Mouse (Mus musculus): Measurements from ENCODE around the gene Opcml. TPM values are rescaled to one million over a fixed set of nuclear protein-coding genes. Genes with fewer than 3 reads are reported as not detected.

Opcml gene
- polyA plus RNA-seq, 2 experiments: 3.7 to 5.5 TPM

DNA sequence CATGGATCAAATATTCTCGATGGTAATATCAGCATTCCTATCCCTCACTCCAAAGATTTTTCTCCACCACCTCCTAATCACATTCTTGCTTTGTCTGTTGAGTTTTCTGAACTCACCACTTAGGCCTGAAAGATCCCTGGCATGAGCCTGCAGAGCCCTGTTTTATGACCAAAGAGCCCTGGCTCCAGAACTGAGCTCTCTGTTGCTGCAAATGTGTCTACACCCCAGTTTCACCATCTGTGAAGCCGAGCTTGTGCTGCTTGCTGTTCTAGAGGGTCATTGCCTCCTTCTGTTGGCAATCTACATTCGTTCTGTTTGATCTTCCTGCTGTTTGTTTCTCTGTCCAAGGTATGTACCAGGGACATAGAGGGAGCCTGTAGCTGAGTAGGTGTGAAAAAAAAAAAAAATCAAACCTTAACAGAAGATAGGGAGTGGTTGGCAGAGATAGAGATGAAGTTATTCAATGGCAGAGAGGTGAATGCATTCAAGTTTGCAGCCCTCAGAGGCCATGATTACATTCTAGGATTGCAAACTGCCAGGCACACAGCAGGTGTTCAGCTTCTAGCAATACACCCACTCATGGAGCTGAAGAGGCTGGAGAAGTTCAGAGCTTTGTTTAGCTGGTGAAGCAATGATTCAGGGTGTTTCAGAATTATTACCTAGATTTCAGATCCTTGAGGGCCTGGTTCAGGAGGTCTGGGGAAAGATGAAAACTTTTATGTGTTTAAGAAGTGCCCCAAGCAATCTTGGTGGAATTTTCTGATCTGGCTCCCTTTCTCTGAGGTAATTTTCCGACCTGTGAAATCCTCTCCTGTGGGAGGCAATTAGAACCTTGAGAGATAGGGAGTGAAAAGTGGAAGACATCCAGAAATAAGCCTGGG, 133.6 kb downstream of the Opcml start:
- H3K4me3 ChIP-seq (replicated peaks; ENCODE audit: low read length): no peak overlapping the region
- no peak for TF ChIP-seq POLR2A (IDR thresholded peaks at IDR 0.05; ENCODE audit: borderline replicate concordance, extremely low read depth, insufficient read depth, insufficient read length)
- no peak for DNase-seq (ENCODE audit: low spot score)
- WGBS: 54% methylated on average over 4 of the region's 4 CpGs
- no peak for ATAC-seq (ENCODE audit: low FRiP score, low read depth)
- H3K9me3 ChIP-seq (ENCODE audit: control insufficient read depth, low read length): no peaks in the 10 kb centered on the region
- H3K4me1 ChIP-seq (ENCODE audit: control insufficient read depth, insufficient read depth, low read length): no peaks in the 10 kb centered on the region
- H3K36me3 ChIP-seq (ENCODE audit: control insufficient read depth, insufficient read depth, low read length): no peaks in the 10 kb centered on the region
- H3K9ac ChIP-seq (ENCODE audit: low read depth, low read length, severe bottlenecking): no peak overlapping the region
- H3K27ac ChIP-seq (replicated peaks; ENCODE audit: low read depth, low read length): no peak overlapping the region
- no peak overlapping the region for H3K4me2 ChIP-seq (replicated peaks; ENCODE audit: low read depth, low read length, severe bottlenecking)
- no peaks in the 10 kb centered on the region for H3K27me3 ChIP-seq (ENCODE audit: control insufficient read depth, insufficient read depth, low read length)

DNA sequence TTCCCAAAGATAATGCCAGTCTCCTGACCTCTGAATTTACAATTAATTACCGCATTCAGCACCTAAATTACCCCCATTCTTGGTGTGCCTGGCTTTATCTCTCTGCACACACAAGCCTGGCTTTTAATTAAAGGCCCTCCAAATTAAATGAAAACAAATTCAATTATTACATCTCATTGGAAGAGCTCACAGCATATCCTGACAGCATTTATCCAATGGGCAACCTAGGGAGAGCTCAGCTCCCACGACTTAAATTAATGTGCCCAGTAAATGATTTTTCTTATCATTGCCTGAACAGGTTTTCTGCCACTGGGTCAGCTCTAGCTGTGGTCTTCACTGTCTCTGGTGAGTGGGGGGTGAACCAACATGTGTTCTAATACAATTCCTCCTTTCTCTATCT, 135.1 kb downstream of the Opcml start:
- no peak for ATAC-seq (ENCODE audit: low FRiP score, low read depth)
- Histone ChIP-seq H3K4me2 (replicated peaks; ENCODE audit: low read depth, low read length, severe bottlenecking) (no peak overlapping the region), H3K4me1 (ENCODE audit: control insufficient read depth, insufficient read depth, low read length) (no peaks in the 10 kb centered on the region), H3K4me3 (replicated peaks; ENCODE audit: low read length) (no peak overlapping the region), H3K9ac (ENCODE audit: low read depth, low read length, severe bottlenecking) (no peak overlapping the region), H3K9me3 (ENCODE audit: control insufficient read depth, low read length) (no peaks in the 10 kb centered on the region), H3K27me3 (ENCODE audit: control insufficient read depth, insufficient read depth, low read length) (no peaks in the 10 kb centered on the region), H3K27ac (replicated peaks; ENCODE audit: low read depth, low read length) (no peak overlapping the region), H3K36me3 (ENCODE audit: control insufficient read depth, insufficient read depth, low read length) (no peaks in the 10 kb centered on the region)
- no peak for DNase-seq (ENCODE audit: low spot score)
- WGBS: 67% methylated on average over 2 of the region's 2 CpGs
- no peak for TF ChIP-seq POLR2A (IDR thresholded peaks at IDR 0.05; ENCODE audit: borderline replicate concordance, extremely low read depth, insufficient read depth, insufficient read length)

DNA sequence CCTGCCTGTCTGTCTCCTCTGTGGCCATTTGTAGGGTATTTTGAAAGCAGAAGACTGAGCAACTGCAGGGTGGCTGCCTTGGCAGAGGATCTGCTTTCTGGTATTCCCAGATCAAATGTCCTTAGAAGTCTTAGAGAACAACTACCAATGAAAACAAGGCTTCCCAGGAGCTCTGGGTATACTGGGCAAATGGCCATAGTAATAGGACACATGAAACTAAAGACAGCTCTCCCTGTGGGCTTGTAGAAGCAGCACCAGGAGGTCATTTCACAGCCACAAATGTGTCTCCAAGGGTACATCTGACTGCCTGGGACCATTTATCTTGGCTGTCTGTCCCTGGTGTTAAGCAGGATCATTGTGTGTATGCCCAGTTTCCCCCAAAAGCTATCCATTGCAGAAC, 146.7 kb downstream of the Opcml start:
- peak; percentile 63 for DNase-seq (ENCODE audit: low spot score)
- ATAC-seq (ENCODE audit: low FRiP score, low read depth): no peak; the same call in 1 of the 2 replicates
- no peak for TF ChIP-seq POLR2A (IDR thresholded peaks at IDR 0.05; ENCODE audit: borderline replicate concordance, extremely low read depth, insufficient read depth, insufficient read length)
- H3K27ac ChIP-seq (replicated peaks; ENCODE audit: low read depth, low read length): no peak overlapping the region
- no peak overlapping the region for H3K4me2 ChIP-seq (replicated peaks; ENCODE audit: low read depth, low read length, severe bottlenecking)
- H3K9ac ChIP-seq (ENCODE audit: low read depth, low read length, severe bottlenecking): no peak overlapping the region
- H3K36me3 ChIP-seq (ENCODE audit: control insufficient read depth, insufficient read depth, low read length): no peaks in the 10 kb centered on the region
- H3K4me3 ChIP-seq (replicated peaks; ENCODE audit: low read length): no peak overlapping the region
- no peaks in the 10 kb centered on the region for H3K9me3 ChIP-seq (ENCODE audit: control insufficient read depth, low read length)
- H3K4me1 ChIP-seq (ENCODE audit: control insufficient read depth, insufficient read depth, low read length): peaks cover 6% of the 10 kb centered on the region; the same call in 1 of the 2 replicates
- no peaks in the 10 kb centered on the region for H3K27me3 ChIP-seq (ENCODE audit: control insufficient read depth, insufficient read depth, low read length)

DNA sequence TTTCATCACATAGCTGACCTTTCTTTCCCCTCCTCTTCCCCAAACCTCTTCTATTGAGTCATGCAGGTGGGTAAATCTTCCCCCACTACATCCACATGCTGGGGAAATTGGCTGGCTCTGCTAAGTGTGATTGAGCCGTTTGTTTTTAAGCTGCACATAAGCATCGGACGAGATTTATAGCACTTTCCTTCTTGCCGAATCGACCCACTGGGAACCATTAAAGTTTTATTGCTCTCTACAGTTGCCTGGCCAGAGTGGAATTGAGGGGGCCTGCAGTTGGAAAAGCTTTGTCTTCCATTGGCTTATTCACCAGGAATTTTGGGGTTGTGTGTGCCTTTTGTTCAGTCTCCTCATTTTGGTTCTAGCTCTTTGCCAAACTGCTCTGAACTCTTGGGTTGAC, 147.1 kb downstream of the Opcml start:
- DNase-seq (ENCODE audit: low spot score): peak; percentile 76

DNA sequence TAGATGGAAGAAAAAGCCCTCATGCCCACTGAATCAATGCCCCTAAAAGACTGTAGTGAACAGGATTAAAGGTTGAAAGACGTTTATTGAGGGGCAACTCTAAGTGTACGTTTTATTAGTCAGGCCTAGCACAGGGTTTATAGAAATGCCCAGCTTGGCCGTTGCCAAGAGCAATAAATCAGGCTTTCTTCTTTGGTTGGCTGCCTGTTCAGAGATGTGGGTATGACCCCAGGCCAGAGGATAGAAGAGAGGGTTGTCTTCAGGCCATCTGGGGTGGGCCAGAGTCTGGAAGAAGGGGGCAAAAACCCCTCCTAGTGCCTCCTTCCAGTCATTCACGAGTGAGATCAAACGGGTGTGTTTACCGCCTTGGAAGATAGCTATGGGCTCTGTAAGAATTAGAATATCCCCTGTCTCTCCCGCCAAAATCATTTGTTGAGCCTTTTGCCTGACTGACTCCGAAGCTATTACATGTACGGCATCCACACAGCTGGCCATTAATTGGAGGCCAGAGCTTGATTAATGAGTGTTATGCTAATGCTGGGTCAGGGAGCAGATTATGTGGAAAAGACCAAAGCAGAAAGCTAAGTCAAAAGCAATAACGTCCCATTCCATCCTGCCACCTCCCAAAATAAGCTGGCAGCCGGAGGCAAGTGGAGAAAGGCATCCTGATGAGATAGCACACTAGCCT, 154.9 kb downstream of the Opcml start:
- ATAC-seq (ENCODE audit: low FRiP score, low read depth) (no peak), DNase-seq (ENCODE audit: low spot score) (no peak)
- Histone ChIP-seq H3K27ac (replicated peaks; ENCODE audit: low read depth, low read length) (no peak overlapping the region), H3K27me3 (ENCODE audit: control insufficient read depth, insufficient read depth, low read length) (no peaks in the 10 kb centered on the region; the same call in 1 of the 2 replicates), H3K4me2 (replicated peaks; ENCODE audit: low read depth, low read length, severe bottlenecking) (no peak overlapping the region), H3K4me1 (ENCODE audit: control insufficient read depth, insufficient read depth, low read length) (no peaks in the 10 kb centered on the region), H3K9me3 (ENCODE audit: control insufficient read depth, low read length) (no peaks in the 10 kb centered on the region), H3K9ac (ENCODE audit: low read depth, low read length, severe bottlenecking) (no peak overlapping the region), H3K4me3 (replicated peaks; ENCODE audit: low read length) (no peak overlapping the region), H3K36me3 (ENCODE audit: control insufficient read depth, insufficient read depth, low read length) (no peaks in the 10 kb centered on the region)
- WGBS: 33% methylated on average over 11 of the region's 11 CpGs
- TF ChIP-seq POLR2A (IDR thresholded peaks at IDR 0.05; ENCODE audit: borderline replicate concordance, extremely low read depth, insufficient read depth, insufficient read length): no peak

More for the DNA sequence above, 147.1 kb downstream of the Opcml start:
- TF ChIP-seq POLR2A (IDR thresholded peaks at IDR 0.05; ENCODE audit: borderline replicate concordance, extremely low read depth, insufficient read depth, insufficient read length): no peak
- Histone ChIP-seq H3K27me3 (ENCODE audit: control insufficient read depth, insufficient read depth, low read length) (no peaks in the 10 kb centered on the region), H3K4me1 (ENCODE audit: control insufficient read depth, insufficient read depth, low read length) (peaks cover 6% of the 10 kb centered on the region; the same call in 1 of the 2 replicates), H3K9ac (ENCODE audit: low read depth, low read length, severe bottlenecking) (no peak overlapping the region), H3K9me3 (ENCODE audit: control insufficient read depth, low read length) (no peaks in the 10 kb centered on the region), H3K4me2 (replicated peaks; ENCODE audit: low read depth, low read length, severe bottlenecking) (no peak overlapping the region), H3K4me3 (replicated peaks; ENCODE audit: low read length) (no peak overlapping the region), H3K36me3 (ENCODE audit: control insufficient read depth, insufficient read depth, low read length) (no peaks in the 10 kb centered on the region), H3K27ac (replicated peaks; ENCODE audit: low read depth, low read length) (no peak overlapping the region)
- peak; percentile 90 for ATAC-seq (ENCODE audit: low FRiP score, low read depth)
- WGBS: 14% methylated on average over 5 of the region's 5 CpGs

Data from limb, embryonic 14.5 days (tissue).